Mouse (Mus musculus) lung, adult 2 months (tissue): Measurements from ENCODE around the gene Insc.

ENCODE experiments used
- CTCF ChIP-seq: fragments of 200-500 bp; IDR thresholded peaks from 2 replicates; pipeline ENCODE4 v1.5.1; 2011; ENCODE audit warnings: mild to moderate bottlenecking, low read length, control low read depth; ENCODE audit not compliant: insufficient read depth
- POLR2A ChIP-seq: fragments of 200-500 bp; IDR thresholded peaks from 2 replicates; pipeline ENCODE4 v1.6.1; 2011; ENCODE audit warnings: low read depth, mild to moderate bottlenecking, control low read depth, low read length, borderline replicate concordance; ENCODE audit errors: extremely low read depth

- TF ChIP-seq CTCF, result no peak
- TF ChIP-seq POLR2A, result no peak
Observed at GRCm38 (mm10) chr7:114740360-114741165, 2.9 kb upstream of the Insc start.
